Mouse (Mus musculus) neural tube, embryonic 10.5 days (tissue): ENCODE measurements around the gene Mrps33.

Source experiments
- DNase-seq: peaks from one replicate; pipeline ENCODE4 v3.0.0-alpha.2; 2017; ENCODE audit warnings: low spot score; ENCODE audit errors: extremely low spot score

The Mrps33 gene

DNA sequence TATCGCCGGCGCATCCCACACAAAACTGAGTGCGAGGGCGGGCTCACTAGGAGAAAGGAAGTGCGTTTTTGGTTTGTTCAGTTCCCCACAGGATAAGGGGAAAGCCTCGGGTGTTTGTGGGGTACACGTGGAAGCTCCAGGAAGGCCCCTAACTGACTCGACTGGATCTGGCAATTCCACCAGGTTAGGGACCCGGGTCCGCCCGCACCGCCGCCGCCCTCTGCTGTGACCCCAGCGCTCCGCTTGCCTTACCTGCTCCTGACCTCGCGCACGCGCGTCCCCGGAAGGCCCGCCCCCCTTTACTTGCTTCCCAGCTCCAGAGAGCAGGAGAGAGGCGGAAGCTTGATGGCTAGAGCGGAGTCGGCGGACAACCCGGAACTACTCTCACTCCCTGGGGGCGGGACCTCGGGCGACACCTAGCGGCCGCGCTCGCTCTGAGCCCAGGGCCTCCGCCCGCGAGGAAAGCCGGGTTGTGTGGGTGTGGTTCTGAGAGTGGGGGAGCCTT, at the start of gene Mrps33:
Gene Mrps33 (minus strand): TSS at position 377 of the 505 bp plus-strand sequence.
- DNase-seq, result peak; percentile 98

- DNase-seq, result no peak
These were observed 38.9 kb upstream of the Mrps33 start for GRCm38 (mm10) chr6:39849667-39850066.

DNA sequence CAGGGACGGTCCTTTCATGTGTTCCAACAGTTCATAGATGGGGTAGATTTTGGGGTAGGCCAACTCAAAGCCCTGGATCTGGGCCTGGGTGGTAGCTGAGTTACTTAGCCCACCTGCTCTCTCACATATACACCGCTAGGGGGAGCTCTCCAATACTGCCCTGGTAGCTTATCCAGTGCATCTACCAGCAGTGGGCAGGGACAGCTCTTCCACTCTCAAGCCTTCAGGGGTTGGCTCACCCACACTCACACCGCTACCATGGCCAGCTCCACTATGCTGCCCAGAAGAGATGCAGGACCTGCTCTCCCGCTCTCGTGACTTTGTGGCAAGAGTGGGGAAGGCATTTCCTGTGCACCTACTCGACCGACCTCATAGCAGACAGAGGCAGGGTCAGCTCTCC, 38.0 kb upstream of the Mrps33 start:
- no peak for DNase-seq

GRCm38 (mm10) chr6:39847538-39847937, 36.8 kb upstream of the Mrps33 start:
- DNase-seq, result no peak

- DNase-seq, result no peak
These were observed 33.0 kb upstream of the Mrps33 start for GRCm38 (mm10) chr6:39843698-39844342.

DNA sequence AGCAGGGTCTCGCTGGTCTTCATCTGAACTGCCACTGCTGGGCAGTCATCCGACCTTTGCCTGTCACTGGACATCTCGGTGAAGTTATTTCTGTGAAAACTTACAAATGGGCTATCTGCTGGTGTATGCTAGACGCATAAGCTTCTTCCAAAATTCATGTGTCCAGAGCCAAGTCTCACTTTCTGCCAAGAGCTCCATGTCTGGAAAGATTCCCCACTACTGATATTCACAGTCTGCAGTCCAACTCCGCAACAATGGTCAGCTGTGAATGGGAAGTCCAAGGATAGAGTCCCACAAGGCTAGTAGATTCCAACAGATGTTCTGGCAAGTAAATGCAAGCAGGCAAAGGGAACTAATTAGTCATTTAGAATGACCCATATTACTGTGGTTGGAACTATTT, 17.9 kb upstream of the Mrps33 start:
- no peak for DNase-seq

- DNase-seq, result no peak
These were observed 10.5 kb upstream of the Mrps33 start for GRCm38 (mm10) chr6:39821241-39821640.

GRCm38 (mm10) chr6:39818922-39819321, 8.1 kb upstream of the Mrps33 start:
- DNase-seq, result no peak

GRCm38 (mm10) chr6:39808511-39808910, 2.3 kb downstream of the Mrps33 start:
- DNase-seq, result no peak

- DNase-seq, result no peak
These were observed 3.7 kb downstream of the Mrps33 start for GRCm38 (mm10) chr6:39807050-39807560.

- DNase-seq, result no peak
These were observed 4.5 kb downstream of the Mrps33 start for GRCm38 (mm10) chr6:39806336-39806735.

DNA sequence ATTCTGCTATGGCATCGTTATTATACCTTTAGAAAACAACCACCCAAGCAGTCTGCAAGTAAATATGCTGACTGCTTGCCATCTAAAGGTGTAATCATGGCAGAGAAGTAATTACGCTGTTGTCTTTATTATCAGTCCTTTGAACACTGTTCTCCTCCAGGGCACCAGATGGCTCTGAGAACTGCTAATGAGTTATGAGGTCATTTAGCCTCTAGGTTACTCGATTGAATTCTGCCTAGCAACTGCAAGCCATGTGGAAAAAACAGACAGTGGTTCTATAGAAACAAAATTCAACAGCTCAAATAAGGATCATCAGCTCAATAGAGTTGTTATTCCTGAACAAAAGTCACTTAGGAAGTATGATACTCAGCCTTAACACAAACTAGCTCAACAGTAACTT, 4.9 kb downstream of the Mrps33 start:
- peak; percentile 18 for DNase-seq

DNA sequence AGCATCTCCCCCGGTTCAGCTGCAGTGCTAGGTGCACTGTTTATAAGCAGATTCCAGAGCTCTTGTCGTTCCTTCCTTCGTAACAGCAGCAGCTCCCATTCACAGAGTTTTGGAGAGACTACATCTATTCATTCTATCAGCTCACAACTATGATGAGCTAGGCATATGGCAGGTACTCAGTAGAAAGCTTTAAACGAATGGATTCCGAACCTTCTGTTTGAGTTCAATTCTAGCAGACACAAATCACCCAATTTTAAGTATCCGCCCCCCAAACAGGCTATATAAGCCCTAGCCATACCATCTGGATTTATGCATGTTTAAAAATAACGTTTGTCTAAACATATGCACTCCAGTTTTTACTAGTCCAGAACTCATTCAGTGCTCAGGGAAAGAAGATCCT, 9.8 kb downstream of the Mrps33 start:
- DNase-seq, result no peak

DNA sequence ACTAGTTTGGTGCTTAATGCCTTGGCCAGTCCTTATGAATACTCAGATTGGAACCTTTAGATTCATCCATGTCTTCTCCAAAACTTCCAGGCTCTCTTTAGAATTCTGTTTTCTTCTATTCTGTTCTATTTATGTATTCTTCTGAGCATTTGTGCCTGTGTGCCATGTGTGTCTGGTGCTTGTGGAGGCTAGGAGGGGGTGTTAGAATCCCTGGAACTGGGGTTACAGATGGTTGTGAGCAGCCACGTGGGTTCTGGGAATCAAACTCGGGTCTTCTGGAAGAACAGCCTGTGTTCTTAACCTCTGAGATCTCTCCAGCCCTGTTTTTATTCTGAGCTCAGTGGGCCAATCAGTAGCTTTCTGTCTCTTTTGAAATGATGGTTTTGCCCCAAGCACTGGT, 13.7 kb downstream of the Mrps33 start:
- no peak for DNase-seq

DNA sequence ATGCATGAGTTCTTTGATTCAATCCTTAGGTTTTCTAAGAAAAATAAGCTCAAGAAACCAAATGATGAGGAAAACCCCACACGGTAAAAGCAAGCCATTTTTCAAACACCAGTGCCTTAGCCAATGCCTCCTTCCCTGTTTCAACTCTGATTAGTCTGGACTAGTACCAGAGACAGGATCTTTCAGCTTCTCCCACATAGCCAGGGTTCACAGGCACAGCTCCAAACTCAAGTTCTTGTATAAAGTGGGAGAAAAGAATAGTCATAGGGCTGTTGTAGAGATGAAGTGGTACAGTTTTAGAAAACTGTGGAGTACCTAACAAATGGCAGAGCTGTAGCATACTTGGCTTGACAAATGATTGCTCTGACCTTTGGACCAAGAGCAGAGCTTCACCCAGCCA, 14.6 kb downstream of the Mrps33 start:
- DNase-seq, result no peak

- DNase-seq, result no peak
These were observed 19.0 kb downstream of the Mrps33 start for GRCm38 (mm10) chr6:39791806-39792205.

DNA sequence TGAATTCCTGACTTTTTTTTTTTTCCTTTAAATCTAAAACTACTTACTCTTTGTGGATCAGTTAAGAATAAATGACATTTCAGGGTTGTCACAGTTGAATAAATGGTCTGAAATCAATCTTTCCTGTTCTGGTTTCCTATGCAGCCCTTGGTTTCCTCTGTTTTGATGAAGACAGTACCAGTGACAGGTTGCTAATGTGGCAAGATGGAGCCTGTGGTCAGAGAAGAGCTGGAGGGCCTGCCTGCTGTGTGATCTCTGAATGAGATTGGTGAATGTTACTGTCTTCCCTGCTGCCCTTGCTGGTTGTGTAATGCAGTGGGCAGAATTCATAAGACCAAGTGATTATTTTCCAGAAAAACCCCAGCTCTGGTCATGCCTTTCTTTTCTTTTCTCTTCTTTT, 22.4 kb downstream of the Mrps33 start:
- DNase-seq, result no peak

DNA sequence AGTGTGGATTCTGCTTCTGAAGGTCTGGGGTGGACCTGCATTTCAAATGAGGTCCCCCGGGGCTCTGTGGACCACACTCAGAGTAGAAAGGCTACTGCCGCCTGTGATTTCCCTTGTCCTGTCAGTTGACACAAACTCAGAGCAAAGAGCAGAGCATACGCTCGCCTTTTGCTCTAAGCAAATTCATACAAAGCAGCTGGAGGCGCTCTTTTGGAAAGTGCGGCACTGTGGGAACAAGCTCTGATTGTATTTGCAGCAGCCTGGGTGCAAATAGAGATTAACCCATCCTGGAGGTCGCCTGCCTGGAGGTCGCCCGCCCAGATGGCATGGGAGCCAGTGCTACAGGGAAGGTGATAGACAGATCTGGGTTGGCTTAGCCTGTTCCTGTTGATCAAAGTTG, 23.0 kb downstream of the Mrps33 start:
- peak; percentile 25 for DNase-seq

GRCm38 (mm10) chr6:39785944-39786343, 24.8 kb downstream of the Mrps33 start:
- no peak for DNase-seq

DNA sequence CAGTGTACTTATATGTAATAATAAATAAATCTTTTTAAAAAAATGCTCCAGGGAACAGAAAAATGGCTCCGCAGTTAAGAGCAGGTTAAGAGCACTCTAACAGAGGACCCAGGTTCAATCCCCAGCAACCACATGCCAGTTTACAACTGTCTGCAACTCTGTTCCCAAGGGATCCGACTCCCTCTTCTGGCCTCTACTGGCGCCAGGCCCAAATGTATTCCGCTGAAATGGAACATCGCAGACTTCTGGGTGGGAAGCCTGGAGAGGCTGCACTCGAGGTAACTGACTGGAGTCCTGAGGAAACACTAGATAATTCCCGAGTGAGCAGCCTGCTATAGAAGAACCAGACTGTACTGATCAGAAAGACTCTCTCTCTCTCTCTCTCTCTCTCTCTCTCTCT, 27.3 kb downstream of the Mrps33 start:
- no peak for DNase-seq

DNA sequence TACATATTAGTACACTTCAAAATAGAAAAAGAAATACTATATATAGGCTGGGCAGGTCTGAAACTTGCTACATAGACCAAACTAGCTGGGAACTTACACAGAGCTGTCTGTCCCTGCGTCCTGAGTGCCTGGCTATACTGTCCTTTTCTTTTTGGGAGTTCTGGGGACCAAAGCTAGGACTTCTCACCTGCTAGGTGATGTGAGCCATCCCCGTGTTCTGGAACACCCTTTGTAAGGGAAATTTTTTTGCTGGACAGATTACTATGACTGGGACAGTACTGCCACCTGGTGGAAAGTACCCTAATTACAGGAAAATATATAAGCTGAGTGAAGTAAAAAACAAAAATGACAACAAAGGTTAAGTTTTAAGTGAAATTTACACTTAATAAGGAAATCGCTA, 28.2 kb downstream of the Mrps33 start:
- no peak for DNase-seq

DNA sequence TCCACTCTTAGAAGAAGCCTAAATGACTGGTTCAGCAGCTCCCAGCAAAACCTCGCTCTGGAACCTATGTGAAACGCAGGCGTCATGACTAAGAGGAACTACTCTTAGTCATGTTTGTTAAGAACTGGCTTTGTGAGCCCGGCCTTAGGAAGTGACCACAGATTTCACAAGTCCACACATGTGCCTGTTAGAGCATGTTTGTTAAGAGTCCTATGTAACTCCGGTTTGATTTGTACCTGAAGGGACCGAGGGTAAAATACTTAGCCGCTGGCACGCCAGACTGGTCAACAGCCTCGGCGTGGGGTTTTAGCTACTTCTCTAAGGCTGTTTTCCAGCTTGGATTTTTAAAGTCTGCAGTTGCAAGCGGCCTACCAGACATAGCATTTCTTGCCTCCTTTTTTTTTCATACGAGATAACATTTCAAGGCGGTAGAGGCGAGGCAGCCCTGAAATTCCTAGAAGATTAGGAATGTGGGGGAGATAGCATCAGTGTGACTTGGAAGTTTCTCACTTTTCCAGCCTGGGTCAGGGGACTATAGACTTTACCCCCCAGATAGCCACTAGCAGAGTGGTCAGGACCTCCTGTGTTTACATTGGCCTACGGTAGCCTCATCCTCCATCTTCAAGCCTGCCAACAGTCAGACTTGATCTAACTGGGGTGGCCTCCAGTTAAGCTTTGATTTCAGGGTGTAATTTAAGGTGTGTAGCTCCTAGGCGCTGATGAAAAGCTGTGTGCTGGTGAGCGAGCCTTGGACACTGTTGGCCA, 28.8 kb downstream of the Mrps33 start:
- DNase-seq, result peak; percentile 40
